Comparison of ENCODE assay signal across 8 mouse cellular contexts in the genomic region with DNA sequence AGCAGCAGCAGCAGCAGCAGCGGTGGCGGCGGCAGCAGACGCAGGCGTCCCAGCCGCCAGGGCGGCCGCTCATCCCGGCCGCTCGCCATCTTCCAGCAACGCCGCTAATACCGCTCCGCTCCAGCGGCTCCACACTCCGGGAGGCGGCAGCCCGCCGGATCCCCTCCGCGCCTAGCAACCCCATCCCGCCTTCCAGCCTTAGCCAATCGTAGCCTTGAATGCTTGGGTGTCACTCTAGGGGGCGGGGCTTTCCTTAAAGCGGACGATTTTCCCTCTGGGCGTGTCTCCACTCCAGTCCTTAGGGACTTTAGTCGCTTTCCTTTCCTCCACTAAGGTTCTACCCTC. TPM values are rescaled to one million over a fixed set of nuclear protein-coding genes. Genes with fewer than 3 reads are reported as not detected.
A peak's percentile ranks its signal among the peaks of the same experiment; 100 is the strongest.
DNase-seq lines count a peak whose midpoint lies in the region; ATAC-seq and TF ChIP-seq lines count a peak whose summit lies in the region.

A gene (minus strand): TSS at position 141 of the 345 bp plus-strand sequence.

- H3K4me1 ChIP-seq in MEL (ENCODE audit: control insufficient read depth in 1 of 2, insufficient read depth in 2 of 2, low read length in 2 of 2), result peaks cover 5 to 20% of the 10 kb centered on the region in 2 experiments
- H3K4me1 ChIP-seq in cerebellum, adult 2 months (ENCODE audit: control insufficient read depth, insufficient read depth, low read length), result no peaks in the 10 kb centered on the region; the same call in none of the 2 replicates
- peaks cover 27% of the 10 kb centered on the region for H3K4me1 ChIP-seq in forebrain, postnatal 0 days (ENCODE audit: insufficient read depth)
- peaks cover 34% of the 10 kb centered on the region for H3K4me1 ChIP-seq in lung, embryonic 15.5 days

- no peak within 1 kb of the TSS for H3K27ac ChIP-seq in MEL (ENCODE audit: control insufficient read depth, low read depth, low read length)
- peak within 1 kb of the TSS; percentile 92 for H3K27ac ChIP-seq in cerebellum, adult 2 months (ENCODE audit: insufficient read depth, low read length)
- peak within 1 kb of the TSS; percentile 87 for H3K27ac ChIP-seq in forebrain, postnatal 0 days (ENCODE audit: low read depth, low read length)
- H3K27ac ChIP-seq in lung, embryonic 15.5 days, result peak within 1 kb of the TSS; percentile 92

- TF ChIP-seq POLR2A in MEL (IDR thresholded peaks at IDR 0.05; ENCODE audit: control insufficient read depth in 1 of 2, insufficient read depth in 1 of 2, low read depth in 1 of 2, low read length in 2 of 2, poor library complexity in 1 of 2), result peak; percentile 63 to 73
- TF ChIP-seq POLR2A in cerebellum, adult 2 months (IDR thresholded peaks at IDR 0.05; ENCODE audit: borderline replicate concordance, insufficient read depth, low read length), result peak; percentile 80

- TF ChIP-seq RAD21 in MEL (IDR thresholded peaks at IDR 0.05; ENCODE audit: low read depth, low read length), result no peak

- ATAC-seq in forebrain, postnatal 0 days, result peak; percentile 100
- ATAC-seq in lung, embryonic 15.5 days (ENCODE audit: borderline replicate concordance, extremely low read depth, low FRiP score, low TSS enrichment), result peak; percentile 100

- 1% methylated on average over 29 of the region's 29 CpGs for WGBS in cerebellum, adult 2 months
- 1% methylated on average over 29 of the region's 29 CpGs for WGBS in forebrain, postnatal 0 days
- WGBS in lung, embryonic 15.5 days, result 0% methylated on average over 29 of the region's 29 CpGs

- H3K4me2 ChIP-seq in forebrain, postnatal 0 days (ENCODE audit: low read depth), result peak within 1 kb of the TSS; percentile 84
- peak within 1 kb of the TSS; percentile 97 for H3K4me2 ChIP-seq in lung, embryonic 15.5 days

- H3K36me3 ChIP-seq in MEL (ENCODE audit: control insufficient read depth in 1 of 2, insufficient read depth in 2 of 2, low read length in 2 of 2), result peaks cover 0 to 24% of the 10 kb centered on the region in 2 experiments; a peak in 2 of 4 replicates
- no peaks in the 10 kb centered on the region for H3K36me3 ChIP-seq in forebrain, postnatal 0 days (ENCODE audit: insufficient read depth)
- no peaks in the 10 kb centered on the region for H3K36me3 ChIP-seq in lung, embryonic 15.5 days

- H3K27me3 ChIP-seq in MEL (ENCODE audit: control insufficient read depth in 1 of 2, insufficient read depth in 2 of 2, low read length in 2 of 2), result peaks cover 4 to 9% of the 10 kb centered on the region in 2 experiments; a peak in 3 of 4 replicates
- no peaks in the 10 kb centered on the region for H3K27me3 ChIP-seq in cerebellum, adult 2 months (ENCODE audit: control insufficient read depth, insufficient read depth, low read length)
- no peaks in the 10 kb centered on the region for H3K27me3 ChIP-seq in forebrain, postnatal 0 days (ENCODE audit: insufficient read depth, low read length)
- H3K27me3 ChIP-seq in lung, embryonic 15.5 days, result no peaks in the 10 kb centered on the region

- DNase-seq in MEL (ENCODE audit: low read depth, low spot score), result peak; percentile 96
- peak; percentile 96 to 97 for DNase-seq in cerebellum, adult 2 months
- peak; percentile 98 for DNase-seq in forebrain, postnatal 0 days
- peak; percentile 97 for DNase-seq in heart, postnatal 4 days
- DNase-seq in layer of hippocampus, adult 8-10 months (ENCODE audit: low spot score in 2 of 2), result peak; percentile 95 to 96
- peak; percentile 95 for DNase-seq in ovary, adult 18-20 months (ENCODE audit: low spot score)
- peak; percentile 80 for DNase-seq in thymus, postnatal 0 days (ENCODE audit: low spot score)

- no peak for TF ChIP-seq CTCF in MEL (IDR thresholded peaks at IDR 0.05 in 2 of 3, conservative IDR thresholded peaks at IDR 0.05 in 1 of 3; ENCODE audit: control insufficient read depth in 1 of 3, insufficient read depth in 1 of 3, low read depth in 2 of 3, low read length in 3 of 3, poor library complexity in 1 of 3, severe bottlenecking in 1 of 3)
- TF ChIP-seq CTCF in cerebellum, adult 2 months (IDR thresholded peaks at IDR 0.05; ENCODE audit: borderline replicate concordance, insufficient read depth, low read depth, low read length), result no peak
- no peak for TF ChIP-seq CTCF in forebrain, postnatal 0 days (IDR thresholded peaks at IDR 0.05; ENCODE audit: low read depth)

- peak within 1 kb of the TSS; percentile 69 to 73 for H3K4me3 ChIP-seq in MEL (ENCODE audit: control insufficient read depth in 1 of 2, insufficient read depth in 1 of 2, low read depth in 2 of 2, low read length in 2 of 2)
- peak within 1 kb of the TSS; percentile 94 for H3K4me3 ChIP-seq in cerebellum, adult 2 months (replicated peaks; ENCODE audit: insufficient read depth, low read depth, low read length)
- peak within 1 kb of the TSS; percentile 94 for H3K4me3 ChIP-seq in forebrain, postnatal 0 days (ENCODE audit: low read depth, low read length)
- peak within 1 kb of the TSS; percentile 95 for H3K4me3 ChIP-seq in lung, embryonic 15.5 days

- no peak for TF ChIP-seq EP300 in MEL (IDR thresholded peaks at IDR 0.05; ENCODE audit: low read depth in 1 of 2, low read length in 2 of 2)

- H3K79me2 ChIP-seq in MEL (ENCODE audit: control insufficient read depth, insufficient read depth, low read length, poor library complexity), result peaks cover 6% of the 10 kb centered on the region

- no peaks in the 10 kb centered on the region for H3K9me3 ChIP-seq in MEL (replicated peaks; ENCODE audit: insufficient read depth, low read length)
- H3K9me3 ChIP-seq in forebrain, postnatal 0 days (ENCODE audit: low read length), result no peaks in the 10 kb centered on the region
- H3K9me3 ChIP-seq in lung, embryonic 15.5 days, result no peaks in the 10 kb centered on the region

- peak within 1 kb of the TSS; percentile 88 for H3K9ac ChIP-seq in MEL (ENCODE audit: control insufficient read depth, low read depth, low read length, poor library complexity, severe bottlenecking)
- H3K9ac ChIP-seq in forebrain, postnatal 0 days, result peak within 1 kb of the TSS; percentile 82
- H3K9ac ChIP-seq in lung, embryonic 15.5 days, result peak within 1 kb of the TSS; percentile 84

TF ChIP-seq in MEL, 35 proteins besides CTCF, POLR2A, EP300 and RAD21:
- TF ChIP-seq ETS1 (IDR thresholded peaks at IDR 0.05; ENCODE audit: low read depth, low read length), result 0 out of 2 replicates have a peak, but pooled peaks have one; percentile 22
- TF ChIP-seq TBP (IDR thresholded peaks at IDR 0.05; ENCODE audit: low read depth, low read length), result peak; percentile 59; the same call in 1 of the 2 replicates
- peak; percentile 82 for TF ChIP-seq SIN3A (IDR thresholded peaks at IDR 0.05; ENCODE audit: low read length)
- 0 out of 2 replicates have a peak, but pooled peaks have one; percentile 22 for TF ChIP-seq MXI1 (IDR thresholded peaks at IDR 0.05; ENCODE audit: low read depth, low read length)
- TF ChIP-seq USF1 (IDR thresholded peaks at IDR 0.05; ENCODE audit: low read depth, low read length), result 0 out of 2 replicates have a peak, but pooled peaks have one; percentile 6
- TF ChIP-seq CHD1 (IDR thresholded peaks at IDR 0.05; ENCODE audit: low read depth, low read length), result no peak
- peak; percentile 44; the same call in 1 of the 2 replicates for TF ChIP-seq TCF12 (IDR thresholded peaks at IDR 0.05; ENCODE audit: low read depth, low read length)
- TF ChIP-seq KAT2A (conservative IDR thresholded peaks at IDR 0.05; ENCODE audit: low read depth, low read length), result no peak
- no peak for TF ChIP-seq ZNF384 (IDR thresholded peaks at IDR 0.05; ENCODE audit: low read depth, low read length)
- TF ChIP-seq ELF1 (IDR thresholded peaks at IDR 0.05; ENCODE audit: low read depth, low read length), result no peak
- TF ChIP-seq MAX (IDR thresholded peaks at IDR 0.05; ENCODE audit: low read length), result no peak; the same call in 1 of the 2 replicates
- peak; percentile 78 for TF ChIP-seq HCFC1 (IDR thresholded peaks at IDR 0.05; ENCODE audit: low read depth, low read length)
- peak; percentile 17; the same call in 1 of the 2 replicates for TF ChIP-seq RCOR1 (IDR thresholded peaks at IDR 0.05; ENCODE audit: low read depth, low read length)
- no peak for TF ChIP-seq JUND (IDR thresholded peaks at IDR 0.05; ENCODE audit: low read depth, low read length)

RNA-seq across cellular contexts. Expression of the gene that starts here (rescaled TPM):
- total RNA-seq in MEL (2012; rRNA removed), result 9.1 and 14.6 TPM in 2 replicates
- 1 to 10 TPM in 1 of 2 experiments, not detected in 1; 7.5 TPM for polyA plus RNA-seq in MEL (2012; ENCODE audit: insufficient read depth in 1 of 2, insufficient read length in 2 of 2, low read depth in 1 of 2, low replicate concordance in 2 of 2, missing spikeins in 1 of 2)
- 28.5 and 31.8 TPM in 2 replicates for polyA plus RNA-seq in cerebellum, adult 2 months (2012; rRNA removed)
- total RNA-seq in forebrain, postnatal 0 days (2014; rRNA removed), result 35.5 and 44.0 TPM in 2 replicates
- polyA plus RNA-seq in forebrain, postnatal 0 days (2015; fragmentation: Nextera tagmentation; extraction: Ambion mirVana), result 3.9 and 5.6 TPM in 2 replicates
- 10 to 100 TPM; 66.0 to 66.4 TPM for total RNA-seq in heart, postnatal 4 days (2021)
- total RNA-seq in layer of hippocampus, adult 8-10 months (2022), result 10 to 100 TPM; 62.5 to 68.6 (median 64.4) TPM
- polyA plus RNA-seq in lung, embryonic 15.5 days (2015; fragmentation: Nextera tagmentation; extraction: Ambion mirVana), result 18.4 and 18.7 TPM in 2 replicates
- 3.2 and 3.3 TPM in 2 replicates for polyA plus RNA-seq in thymus, postnatal 0 days (2015; fragmentation: Nextera tagmentation; extraction: Ambion mirVana)
